Mouse (Mus musculus): ENCODE data around the gene Ccdc126. TPM values are rescaled to one million over a fixed set of nuclear protein-coding genes. Genes with fewer than 3 reads are reported as not detected.

The Ccdc126 gene
- polyA plus RNA-seq, 1 experiment from 2014 or later = 11.0 TPM

GRCm38 (mm10) chr6:49326846-49327245 lies 7.8 kb downstream of the Ccdc126 start:
- H3K4me1 ChIP-seq (ENCODE audit: control insufficient read depth, insufficient read depth, low read length) = no peaks in the 10 kb centered on the region
- 90% methylated on average over 3 of the region's 3 CpGs for WGBS
- no peak overlapping the region for H3K4me2 ChIP-seq (ENCODE audit: low read length)
- H3K9me3 ChIP-seq (ENCODE audit: control insufficient read depth, low read length) = no peaks in the 10 kb centered on the region
- H3K27ac ChIP-seq (replicated peaks; ENCODE audit: low read depth, low read length) = no peak overlapping the region
- ATAC-seq (ENCODE audit: low FRiP score, low TSS enrichment) (no peak), DNase-seq (no peak)
- H3K27me3 ChIP-seq (ENCODE audit: control insufficient read depth, insufficient read depth, low read length) = no peaks in the 10 kb centered on the region
- no peak overlapping the region for H3K9ac ChIP-seq (replicated peaks; ENCODE audit: low read length)
- no peak overlapping the region for H3K4me3 ChIP-seq (replicated peaks; ENCODE audit: low read depth, low read length)
- H3K36me3 ChIP-seq (ENCODE audit: control insufficient read depth, insufficient read depth, low read length) = no peaks in the 10 kb centered on the region

- DNase-seq (peak; percentile 11), ATAC-seq (ENCODE audit: low FRiP score, low TSS enrichment) (no peak)
- Histone ChIP-seq H3K4me1 (ENCODE audit: control insufficient read depth, insufficient read depth, low read length) (no peaks in the 10 kb centered on the region), H3K36me3 (ENCODE audit: control insufficient read depth, insufficient read depth, low read length) (0 out of 2 replicates have a peak, but pooled peaks cover 3% of the 10 kb centered on the region), H3K4me2 (ENCODE audit: low read length) (no peak overlapping the region), H3K27me3 (ENCODE audit: control insufficient read depth, insufficient read depth, low read length) (no peaks in the 10 kb centered on the region), H3K9ac (replicated peaks; ENCODE audit: low read length) (no peak overlapping the region), H3K9me3 (ENCODE audit: control insufficient read depth, low read length) (no peaks in the 10 kb centered on the region), H3K27ac (replicated peaks; ENCODE audit: low read depth, low read length) (no peak overlapping the region), H3K4me3 (replicated peaks; ENCODE audit: low read depth, low read length) (no peak overlapping the region)
- 75% methylated on average over 5 of the region's 5 CpGs for WGBS
Measured at GRCm38 (mm10) chr6:49331369-49332059, 12.4 kb downstream of the Ccdc126 start.

- WGBS = 71% methylated on average over 13 of the region's 13 CpGs
- ATAC-seq (ENCODE audit: low FRiP score, low TSS enrichment) (no peak), DNase-seq (no peak)
Measured at GRCm38 (mm10) chr6:49332060-49332370, 12.9 kb downstream of the Ccdc126 start.

GRCm38 (mm10) chr6:49338566-49338965 lies 19.5 kb downstream of the Ccdc126 start:
- H3K9me3 ChIP-seq (ENCODE audit: control insufficient read depth, low read length) = no peaks in the 10 kb centered on the region
- ATAC-seq (ENCODE audit: low FRiP score, low TSS enrichment) = no peak
- DNase-seq = peak; percentile 32
- WGBS = 15% methylated on average over 9 of the region's 9 CpGs
- no peaks in the 10 kb centered on the region for H3K27me3 ChIP-seq (ENCODE audit: control insufficient read depth, insufficient read depth, low read length)
- H3K4me3 ChIP-seq (replicated peaks; ENCODE audit: low read depth, low read length) = no peak overlapping the region
- H3K4me2 ChIP-seq (ENCODE audit: low read length) = no peak overlapping the region
- H3K27ac ChIP-seq (replicated peaks; ENCODE audit: low read depth, low read length) = no peak overlapping the region
- H3K4me1 ChIP-seq (ENCODE audit: control insufficient read depth, insufficient read depth, low read length) = no peaks in the 10 kb centered on the region
- H3K9ac ChIP-seq (replicated peaks; ENCODE audit: low read length) = no peak overlapping the region
- 0 out of 2 replicates have a peak, but pooled peaks cover 3% of the 10 kb centered on the region for H3K36me3 ChIP-seq (ENCODE audit: control insufficient read depth, insufficient read depth, low read length)

More at GRCm38 (mm10) chr6:49332060-49332370, 12.9 kb downstream of the Ccdc126 start:
- Histone ChIP-seq H3K4me1 (ENCODE audit: control insufficient read depth, insufficient read depth, low read length) (no peaks in the 10 kb centered on the region), H3K9ac (replicated peaks; ENCODE audit: low read length) (no peak overlapping the region), H3K4me3 (replicated peaks; ENCODE audit: low read depth, low read length) (no peak overlapping the region), H3K36me3 (ENCODE audit: control insufficient read depth, insufficient read depth, low read length) (0 out of 2 replicates have a peak, but pooled peaks cover 3% of the 10 kb centered on the region), H3K4me2 (ENCODE audit: low read length) (no peak overlapping the region), H3K9me3 (ENCODE audit: control insufficient read depth, low read length) (no peaks in the 10 kb centered on the region), H3K27ac (replicated peaks; ENCODE audit: low read depth, low read length) (no peak overlapping the region), H3K27me3 (ENCODE audit: control insufficient read depth, insufficient read depth, low read length) (no peaks in the 10 kb centered on the region)

GRCm38 (mm10) chr6:49339145-49339544 lies 20.1 kb downstream of the Ccdc126 start:
- ATAC-seq (ENCODE audit: low FRiP score, low TSS enrichment) (no peak), DNase-seq (no peak)
- no peak overlapping the region for H3K9ac ChIP-seq (replicated peaks; ENCODE audit: low read length)
- H3K4me2 ChIP-seq (ENCODE audit: low read length) = no peak overlapping the region
- H3K4me1 ChIP-seq (ENCODE audit: control insufficient read depth, insufficient read depth, low read length) = no peaks in the 10 kb centered on the region
- no peaks in the 10 kb centered on the region for H3K27me3 ChIP-seq (ENCODE audit: control insufficient read depth, insufficient read depth, low read length)
- H3K36me3 ChIP-seq (ENCODE audit: control insufficient read depth, insufficient read depth, low read length) = 0 out of 2 replicates have a peak, but pooled peaks cover under 1% of the 10 kb centered on the region
- no peak overlapping the region for H3K4me3 ChIP-seq (replicated peaks; ENCODE audit: low read depth, low read length)
- H3K9me3 ChIP-seq (ENCODE audit: control insufficient read depth, low read length) = no peaks in the 10 kb centered on the region
- WGBS = 38% methylated on average over 6 of the region's 6 CpGs
- no peak overlapping the region for H3K27ac ChIP-seq (replicated peaks; ENCODE audit: low read depth, low read length)

GRCm38 (mm10) chr6:49343737-49344469 lies 24.8 kb downstream of the Ccdc126 start:
- H3K27me3 ChIP-seq (ENCODE audit: control insufficient read depth, insufficient read depth, low read length) = no peaks in the 10 kb centered on the region
- H3K9me3 ChIP-seq (ENCODE audit: control insufficient read depth, low read length) = no peaks in the 10 kb centered on the region
- H3K4me3 ChIP-seq (replicated peaks; ENCODE audit: low read depth, low read length) = no peak overlapping the region
- no peak for DNase-seq
- no peak overlapping the region for H3K4me2 ChIP-seq (ENCODE audit: low read length)
- no peak overlapping the region for H3K27ac ChIP-seq (replicated peaks; ENCODE audit: low read depth, low read length)
- no peak overlapping the region for H3K9ac ChIP-seq (replicated peaks; ENCODE audit: low read length)
- WGBS = 83% methylated on average over 14 of the region's 14 CpGs
- no peaks in the 10 kb centered on the region for H3K4me1 ChIP-seq (ENCODE audit: control insufficient read depth, insufficient read depth, low read length)
- H3K36me3 ChIP-seq (ENCODE audit: control insufficient read depth, insufficient read depth, low read length) = no peaks in the 10 kb centered on the region
- ATAC-seq (ENCODE audit: low FRiP score, low TSS enrichment) = no peak

GRCm38 (mm10) chr6:49349826-49350225 lies 30.8 kb downstream of the Ccdc126 start:
- Histone ChIP-seq H3K4me3 (replicated peaks; ENCODE audit: low read depth, low read length) (no peak overlapping the region), H3K4me1 (ENCODE audit: control insufficient read depth, insufficient read depth, low read length) (no peaks in the 10 kb centered on the region), H3K27me3 (ENCODE audit: control insufficient read depth, insufficient read depth, low read length) (no peaks in the 10 kb centered on the region), H3K4me2 (ENCODE audit: low read length) (no peak overlapping the region), H3K27ac (replicated peaks; ENCODE audit: low read depth, low read length) (no peak overlapping the region), H3K9me3 (ENCODE audit: control insufficient read depth, low read length) (no peaks in the 10 kb centered on the region), H3K36me3 (ENCODE audit: control insufficient read depth, insufficient read depth, low read length) (no peaks in the 10 kb centered on the region), H3K9ac (replicated peaks; ENCODE audit: low read length) (no peak overlapping the region)
- no peak for ATAC-seq (ENCODE audit: low FRiP score, low TSS enrichment)
- DNase-seq = no peak
- WGBS = 90% methylated on average over 7 of the region's 7 CpGs

- Histone ChIP-seq H3K27ac (replicated peaks; ENCODE audit: low read depth, low read length) (no peak overlapping the region), H3K9ac (replicated peaks; ENCODE audit: low read length) (no peak overlapping the region), H3K9me3 (ENCODE audit: control insufficient read depth, low read length) (no peaks in the 10 kb centered on the region), H3K36me3 (ENCODE audit: control insufficient read depth, insufficient read depth, low read length) (no peaks in the 10 kb centered on the region), H3K4me3 (replicated peaks; ENCODE audit: low read depth, low read length) (no peak overlapping the region), H3K4me1 (ENCODE audit: control insufficient read depth, insufficient read depth, low read length) (no peaks in the 10 kb centered on the region), H3K27me3 (ENCODE audit: control insufficient read depth, insufficient read depth, low read length) (no peaks in the 10 kb centered on the region), H3K4me2 (ENCODE audit: low read length) (no peak overlapping the region)
- ATAC-seq (ENCODE audit: low FRiP score, low TSS enrichment) (no peak), DNase-seq (no peak)
- WGBS = 94% methylated on average over 3 of the region's 3 CpGs
Measured at GRCm38 (mm10) chr6:49354613-49355012, 35.5 kb downstream of the Ccdc126 start.

GRCm38 (mm10) chr6:49355171-49355570 lies 36.1 kb downstream of the Ccdc126 start:
- no peak overlapping the region for H3K4me3 ChIP-seq (replicated peaks; ENCODE audit: low read depth, low read length)
- ATAC-seq (ENCODE audit: low FRiP score, low TSS enrichment) = no peak
- no peak overlapping the region for H3K27ac ChIP-seq (replicated peaks; ENCODE audit: low read depth, low read length)
- H3K27me3 ChIP-seq (ENCODE audit: control insufficient read depth, insufficient read depth, low read length) = no peaks in the 10 kb centered on the region
- no peak overlapping the region for H3K4me2 ChIP-seq (ENCODE audit: low read length)
- H3K36me3 ChIP-seq (ENCODE audit: control insufficient read depth, insufficient read depth, low read length) = no peaks in the 10 kb centered on the region
- H3K9me3 ChIP-seq (ENCODE audit: control insufficient read depth, low read length) = no peaks in the 10 kb centered on the region
- no peak for DNase-seq
- H3K4me1 ChIP-seq (ENCODE audit: control insufficient read depth, insufficient read depth, low read length) = no peaks in the 10 kb centered on the region
- 74% methylated on average over 4 of the region's 4 CpGs for WGBS
- no peak overlapping the region for H3K9ac ChIP-seq (replicated peaks; ENCODE audit: low read length)

Data from midbrain, embryonic 14.5 days (tissue).